In genomic region chr17:85664202-85664601, GRCm38 (mm10) we compare ENCODE assay signal across 9 mouse cellular contexts. TPM values are rescaled to one million over a fixed set of nuclear protein-coding genes. Genes with fewer than 3 reads are reported as not detected.
DNase-seq lines count a peak whose midpoint lies in the region; ATAC-seq lines count a peak whose summit lies in the region.
"Had no signal": no experiment of that assay in that cellular context is flagged by ENCODE, and none has a peak within 500 bp of the region (broad histone marks: within the 10 kb centered on the region; RNA-seq: fewer than 3 reads in every experiment).

No protein-coding gene starts in this region.

- H3K4me2 ChIP-seq in kidney, embryonic 15.5 days: peak overlapping the region; percentile 57
- H3K4me2 ChIP-seq in embryonic facial prominence, embryonic 15.5 days (replicated peaks): peak overlapping the region; percentile 48
- H3K4me2 ChIP-seq in hindbrain, embryonic 13.5 days: peak overlapping the region; percentile 48
- peak overlapping the region; percentile 48 for H3K4me2 ChIP-seq in midbrain, embryonic 15.5 days

- H3K27me3 ChIP-seq in kidney, embryonic 15.5 days: peaks cover 55% of the 10 kb centered on the region
- peaks cover 13% of the 10 kb centered on the region for H3K27me3 ChIP-seq in embryonic facial prominence, embryonic 15.5 days
- peaks cover 72% of the 10 kb centered on the region for H3K27me3 ChIP-seq in hindbrain, embryonic 13.5 days
- H3K27me3 ChIP-seq in midbrain, embryonic 15.5 days (replicated peaks): peaks cover 25% of the 10 kb centered on the region; the same call in 1 of the 2 replicates

- no peaks in the 10 kb centered on the region for H3K36me3 ChIP-seq in kidney, embryonic 15.5 days
- H3K36me3 ChIP-seq in embryonic facial prominence, embryonic 15.5 days: no peaks in the 10 kb centered on the region
- no peaks in the 10 kb centered on the region for H3K36me3 ChIP-seq in hindbrain, embryonic 13.5 days
- no peaks in the 10 kb centered on the region for H3K36me3 ChIP-seq in midbrain, embryonic 15.5 days (replicated peaks)

- peak overlapping the region; percentile 29; the same call in 1 of the 2 replicates for H3K4me3 ChIP-seq in kidney, embryonic 15.5 days (replicated peaks)
- H3K4me3 ChIP-seq in embryonic facial prominence, embryonic 15.5 days (replicated peaks): peak overlapping the region; percentile 30; the same call in 1 of the 2 replicates
- no peak overlapping the region for H3K4me3 ChIP-seq in hindbrain, embryonic 13.5 days
- no peak overlapping the region for H3K4me3 ChIP-seq in midbrain, embryonic 15.5 days

- H3K27ac ChIP-seq in kidney, embryonic 15.5 days: no peak overlapping the region
- H3K27ac ChIP-seq in embryonic facial prominence, embryonic 15.5 days (replicated peaks): no peak overlapping the region
- H3K27ac ChIP-seq in hindbrain, embryonic 13.5 days: no peak overlapping the region
- no peak overlapping the region for H3K27ac ChIP-seq in midbrain, embryonic 15.5 days
- H3K27ac ChIP-seq: liver, embryonic 14.5 days had no signal

- no peak for DNase-seq in kidney, adult 11 months
- DNase-seq in testis, postnatal 14 days (ENCODE audit: low spot score): no peak
- DNase-seq in urinary bladder, postnatal 14 days (ENCODE audit: low spot score): no peak

- H3K4me1 ChIP-seq in kidney, embryonic 15.5 days: peaks cover 7% of the 10 kb centered on the region
- peaks cover 8% of the 10 kb centered on the region; the same call in 1 of the 2 replicates for H3K4me1 ChIP-seq in embryonic facial prominence, embryonic 15.5 days
- H3K4me1 ChIP-seq in hindbrain, embryonic 13.5 days (replicated peaks): peaks cover 9% of the 10 kb centered on the region
- H3K4me1 ChIP-seq in midbrain, embryonic 15.5 days: peaks cover 4% of the 10 kb centered on the region

- no peaks in the 10 kb centered on the region for H3K9me3 ChIP-seq in kidney, embryonic 15.5 days (replicated peaks)
- no peaks in the 10 kb centered on the region for H3K9me3 ChIP-seq in embryonic facial prominence, embryonic 15.5 days (replicated peaks)
- no peaks in the 10 kb centered on the region for H3K9me3 ChIP-seq in hindbrain, embryonic 13.5 days
- no peaks in the 10 kb centered on the region for H3K9me3 ChIP-seq in midbrain, embryonic 15.5 days

- no peak for ATAC-seq in kidney, embryonic 15.5 days (replicated peaks; ENCODE audit: low FRiP score)
- ATAC-seq in embryonic facial prominence, embryonic 15.5 days (ENCODE audit: insufficient number of reproducible peaks, low FRiP score, low TSS enrichment, low read depth): no peak
- ATAC-seq in hindbrain, embryonic 13.5 days (ENCODE audit: low FRiP score): no peak
- ATAC-seq in midbrain, embryonic 15.5 days (replicated peaks): no peak

- no peak overlapping the region for H3K9ac ChIP-seq in kidney, embryonic 15.5 days
- no peak overlapping the region for H3K9ac ChIP-seq in embryonic facial prominence, embryonic 15.5 days
- 0 out of 2 replicates have a peak overlapping the region, but pooled peaks have one; percentile 8 for H3K9ac ChIP-seq in hindbrain, embryonic 13.5 days
- 0 out of 2 replicates have a peak overlapping the region, but pooled peaks have one; percentile 25 for H3K9ac ChIP-seq in midbrain, embryonic 15.5 days
- H3K9ac ChIP-seq: liver, embryonic 14.5 days had no signal

- WGBS in kidney, embryonic 15.5 days: 29% methylated on average over 2 of the region's 2 CpGs
- WGBS in embryonic facial prominence, embryonic 15.5 days: 47% methylated on average over 2 of the region's 2 CpGs
- 46% methylated on average over 2 of the region's 2 CpGs for WGBS in hindbrain, embryonic 13.5 days
- 39% methylated on average over 2 of the region's 2 CpGs for WGBS in midbrain, embryonic 15.5 days

RNA-seq across cellular contexts. Expression of gene Six2, which starts 23.9 kb away (rescaled TPM):
- 16.9 and 18.9 TPM in 2 replicates for polyA plus RNA-seq in kidney, embryonic 15.5 days (2015; fragmentation: Nextera tagmentation; extraction: Ambion mirVana)
- polyA plus RNA-seq in embryonic facial prominence, embryonic 15.5 days (2015; fragmentation: Nextera tagmentation; extraction: Ambion mirVana): 8.2 and 10.7 TPM in 2 replicates
- 1.0 and 1.1 TPM in 2 replicates for polyA plus RNA-seq in hindbrain, embryonic 13.5 days (2015; fragmentation: Nextera tagmentation; extraction: Ambion mirVana)
- polyA plus RNA-seq in midbrain, embryonic 15.5 days (2015; fragmentation: Nextera tagmentation; extraction: Ambion mirVana): 0.27 and 0.49 TPM in 2 replicates
- polyA plus RNA-seq: inflammation-experienced regulatory T-cells, adult 6 months had no signal

RNA-seq across cellular contexts. Expression of gene Six3, which starts 50.8 kb away (rescaled TPM):
- polyA plus RNA-seq in kidney, embryonic 15.5 days (2015; fragmentation: Nextera tagmentation; extraction: Ambion mirVana): not detected in 2 replicates
- polyA plus RNA-seq in embryonic facial prominence, embryonic 15.5 days (2015; fragmentation: Nextera tagmentation; extraction: Ambion mirVana): 6.0 and 6.6 TPM in 2 replicates
- polyA plus RNA-seq in hindbrain, embryonic 13.5 days (2015; fragmentation: Nextera tagmentation; extraction: Ambion mirVana): 0.85 and 0.97 TPM in 2 replicates
- polyA plus RNA-seq in midbrain, embryonic 15.5 days (2015; fragmentation: Nextera tagmentation; extraction: Ambion mirVana): 30.2 and 30.4 TPM in 2 replicates

Comparison
In these comparisons a context has a peak if more than half of its experiments do, and no peak if none do; other contexts are left out.
1. H3K4me3 ChIP-seq: peak in kidney, embryonic 15.5 days (single experiment) and embryonic facial prominence, embryonic 15.5 days (single experiment); none in hindbrain, embryonic 13.5 days (single experiment) and midbrain, embryonic 15.5 days (single experiment).
2. H3K9ac ChIP-seq: peak in hindbrain, embryonic 13.5 days (single experiment) and midbrain, embryonic 15.5 days (single experiment); none in kidney, embryonic 15.5 days (single experiment) and embryonic facial prominence, embryonic 15.5 days (single experiment).
3. Peak in every context shown above with its lines, with median percentiles within 50 percentile points of each other: H3K4me2 ChIP-seq.